Mouse (Mus musculus) thymus, adult 2 months (tissue): ENCODE results near the gene Fads3. TPM values are rescaled to one million over a fixed set of nuclear protein-coding genes. Genes with fewer than 3 reads are reported as not detected.

Experiments used
- DNase-seq: peaks from one replicate; pipeline ENCODE4 v3.0.0; 2021
- H3K27ac ChIP-seq: fragments of 200-500 bp; 2 replicates; pipeline ENCODE4 v1.5.1; 2012; ENCODE audit warnings: low read length, control low read depth; ENCODE audit not compliant: control insufficient read depth, insufficient read depth
- H3K27me3 ChIP-seq: fragments of 200-500 bp; 2 replicates; pipeline ENCODE4 v1.6.1; 2012; ENCODE audit warnings: mild to moderate bottlenecking, low read length, moderate library complexity, mixed read lengths; ENCODE audit not compliant: control insufficient read depth, insufficient read depth
- H3K36me3 ChIP-seq: fragments of 200-500 bp; 2 replicates; pipeline ENCODE4 v1.6.1; 2012; ENCODE audit warnings: mild to moderate bottlenecking, low read length, moderate library complexity; ENCODE audit not compliant: control insufficient read depth, insufficient read depth
- H3K4me1 ChIP-seq: fragments of 200-500 bp; replicated peaks from 2 replicates; pipeline ENCODE4 v1.6.1; 2012; ENCODE audit warnings: low read length; ENCODE audit not compliant: control insufficient read depth, insufficient read depth
- H3K4me3 ChIP-seq: fragments of 200-500 bp; 2 replicates; pipeline ENCODE4 v1.5.1; 2012; ENCODE audit warnings: mild to moderate bottlenecking, low read length, control low read depth, moderate library complexity; ENCODE audit not compliant: control insufficient read depth, insufficient read depth
- CTCF ChIP-seq: fragments of 200-500 bp; IDR thresholded peaks from 2 replicates; pipeline ENCODE4 v1.5.1; 2012; ENCODE audit warnings: mild to moderate bottlenecking, control low read depth, low read length, moderate library complexity, borderline replicate concordance; ENCODE audit not compliant: control insufficient read depth, poor library complexity, insufficient read depth; ENCODE audit errors: extremely low read depth
- POLR2A ChIP-seq: fragments of 200-500 bp; IDR thresholded peaks from 2 replicates; pipeline ENCODE4 v1.6.1; 2012; ENCODE audit warnings: mild to moderate bottlenecking, low read length, control low read depth, moderate library complexity; ENCODE audit not compliant: control insufficient read depth, poor library complexity, insufficient read depth; ENCODE audit errors: extremely low read depth
- WGBS: fragments of 180-500 bp; shearing (Covaris S2); methylation state at CpG from one replicate; pipeline ENCODE4 v1.1.7; 2018; 5-methylcytosine and 5-hydroxymethylcytosine counted together
- polyA plus RNA-seq: library from polyadenylated mRNA; depleted of rRNA; stranded (reverse); fragments of >200 nt; gene quantifications from 2 replicates; pipeline ENCODE4 v1.2.3, GENCODE M21; 2012

The Fads3 gene
- polyA plus RNA-seq, 1 experiment = 19.9 TPM

- Histone ChIP-seq H3K4me3 (no peak overlapping the region), H3K27me3 (no peaks in the 10 kb centered on the region), H3K36me3 (no peaks in the 10 kb centered on the region), H3K4me1 (no peaks in the 10 kb centered on the region), H3K27ac (no peak overlapping the region)
- WGBS = 97% methylated on average over 3 of the region's 3 CpGs
- TF ChIP-seq POLR2A = no peak
- no peak for TF ChIP-seq CTCF
- no peak for DNase-seq
Observed at GRCm38 (mm10) chr19:10055261-10055660, 13.9 kb downstream of the Fads3 start.

DNA sequence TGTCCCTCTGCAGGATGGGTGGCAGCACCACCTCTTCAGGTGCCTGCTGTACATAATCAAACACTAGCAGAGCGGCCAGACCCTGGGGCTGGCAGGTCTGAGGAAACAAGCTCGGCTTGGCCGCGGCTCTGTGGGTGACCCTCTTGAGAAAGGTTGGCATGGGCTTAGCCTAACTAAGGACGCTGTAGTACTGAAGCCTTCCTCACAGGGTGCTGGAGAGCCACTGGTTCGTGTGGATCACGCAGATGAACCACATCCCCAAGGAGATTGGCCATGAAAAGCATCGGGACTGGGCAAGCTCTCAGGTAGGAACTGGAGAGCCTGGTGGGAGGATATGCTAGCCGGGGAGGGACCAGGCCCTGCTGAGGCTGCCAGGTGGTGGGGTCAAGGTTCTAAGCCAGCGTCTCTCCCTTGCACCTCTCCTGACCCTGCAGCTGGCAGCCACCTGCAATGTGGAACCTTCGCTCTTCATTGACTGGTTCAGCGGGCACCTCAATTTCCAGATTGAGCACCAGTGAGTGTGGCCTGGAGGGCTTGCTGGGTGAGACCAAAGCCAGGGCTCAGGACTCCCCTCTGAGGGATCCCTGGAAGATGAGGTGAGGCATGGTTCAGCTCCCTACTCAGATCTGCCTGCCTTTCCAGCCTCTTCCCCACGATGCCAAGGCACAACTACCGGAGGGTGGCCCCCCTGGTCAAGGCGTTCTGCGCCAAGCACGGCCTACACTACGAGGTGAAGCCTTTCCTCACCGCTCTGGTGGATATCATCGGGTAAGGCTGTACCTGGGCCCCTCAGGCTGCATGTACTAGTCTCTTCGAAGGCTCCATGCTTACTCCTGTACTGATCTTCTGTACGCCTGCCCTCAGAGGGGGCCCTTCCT, 14.7 kb downstream of the Fads3 start:
- Histone ChIP-seq H3K27me3 (no peaks in the 10 kb centered on the region), H3K27ac (no peak overlapping the region), H3K4me1 (no peaks in the 10 kb centered on the region), H3K36me3 (no peaks in the 10 kb centered on the region), H3K4me3 (no peak overlapping the region)
- 92% methylated on average over 22 of the region's 22 CpGs for WGBS
- TF ChIP-seq POLR2A = no peak
- TF ChIP-seq CTCF = no peak
- DNase-seq = no peak

DNA sequence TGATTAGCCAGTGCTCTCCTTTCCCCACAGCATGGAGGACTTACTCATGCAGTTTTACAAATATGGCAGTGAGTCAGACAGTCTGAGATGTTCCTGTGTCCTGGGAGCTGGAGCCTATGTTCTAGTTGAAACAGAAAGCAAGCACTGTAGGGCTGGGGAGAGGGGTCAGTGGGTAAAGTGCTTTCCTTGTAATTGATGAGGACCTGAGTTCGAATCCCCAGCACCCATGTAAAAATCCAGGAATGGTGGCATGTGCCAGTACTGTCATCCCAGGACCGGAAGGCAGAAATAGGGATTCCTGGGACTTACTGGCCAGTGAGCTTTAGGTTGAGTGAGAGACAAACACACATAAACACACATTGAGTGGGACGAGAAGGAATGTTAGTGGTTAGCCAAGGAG, 15.3 kb downstream of the Fads3 start:
- H3K4me1 ChIP-seq = no peaks in the 10 kb centered on the region
- no peak overlapping the region for H3K27ac ChIP-seq
- WGBS = 93% methylated on average over 3 of the region's 3 CpGs
- TF ChIP-seq POLR2A (no peak), CTCF (no peak)
- DNase-seq = no peak
- no peaks in the 10 kb centered on the region for H3K27me3 ChIP-seq
- H3K36me3 ChIP-seq = no peaks in the 10 kb centered on the region
- H3K4me3 ChIP-seq = no peak overlapping the region

- no peak overlapping the region for H3K27ac ChIP-seq
- peaks cover under 1% of the 10 kb centered on the region; the same call in 1 of the 2 replicates for H3K4me1 ChIP-seq
- H3K36me3 ChIP-seq = no peaks in the 10 kb centered on the region
- 87% methylated on average over 11 of the region's 11 CpGs for WGBS
- no peak overlapping the region for H3K4me3 ChIP-seq
- TF ChIP-seq POLR2A (no peak), CTCF (no peak)
- DNase-seq = no peak
- H3K27me3 ChIP-seq = no peaks in the 10 kb centered on the region
Observed at GRCm38 (mm10) chr19:10057486-10058351, 16.4 kb downstream of the Fads3 start.

- TF ChIP-seq POLR2A = no peak
- no peak for TF ChIP-seq CTCF
- WGBS = 92% methylated on average over 1 of the region's 1 CpGs
- Histone ChIP-seq H3K27ac (no peak overlapping the region), H3K4me3 (no peak overlapping the region), H3K36me3 (no peaks in the 10 kb centered on the region), H3K4me1 (peaks cover 5% of the 10 kb centered on the region), H3K27me3 (no peaks in the 10 kb centered on the region)
- no peak for DNase-seq
Observed at GRCm38 (mm10) chr19:10058352-10058825, 17.0 kb downstream of the Fads3 start.

DNA sequence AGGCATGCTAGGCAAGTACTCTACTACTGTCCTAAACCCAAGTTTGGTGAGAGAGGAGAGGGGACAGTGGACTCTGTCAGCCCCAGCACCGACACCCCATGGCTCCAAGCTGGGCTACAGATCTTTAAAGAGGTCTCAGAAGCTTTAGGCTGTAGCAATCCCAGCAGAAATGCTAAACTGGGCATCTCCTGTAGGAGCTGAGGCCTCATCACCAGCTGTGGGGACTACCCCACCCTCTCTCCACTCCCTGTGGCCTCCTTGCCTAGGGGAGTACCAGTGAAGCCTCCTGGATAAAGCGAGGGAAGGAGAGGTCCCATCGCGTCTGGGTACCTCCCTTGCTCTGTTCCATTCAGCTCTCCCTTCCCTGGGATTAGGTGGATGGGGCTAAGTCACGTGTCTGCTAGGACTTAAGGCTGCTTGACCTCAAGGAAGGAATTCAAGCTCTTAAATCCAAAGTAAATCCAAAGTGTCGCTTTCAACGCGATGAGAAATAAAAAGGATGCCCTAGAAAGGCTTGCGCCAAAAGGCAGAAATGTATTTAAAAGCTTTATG, 17.6 kb downstream of the Fads3 start:
- TF ChIP-seq POLR2A (no peak), CTCF (no peak)
- peaks cover 11% of the 10 kb centered on the region for H3K4me1 ChIP-seq
- H3K27ac ChIP-seq = no peak overlapping the region
- no peak for DNase-seq
- no peaks in the 10 kb centered on the region for H3K36me3 ChIP-seq
- H3K27me3 ChIP-seq = no peaks in the 10 kb centered on the region
- H3K4me3 ChIP-seq = no peak overlapping the region
- 95% methylated on average over 9 of the region's 9 CpGs for WGBS
